Mouse (Mus musculus): ENCODE measurements around the gene Pilrb1.

GRCm38 (mm10) chr5:137808316-137808715, 49.6 kb downstream of the Pilrb1 start:
- TF ChIP-seq CTCF (IDR thresholded peaks at IDR 0.05; ENCODE audit: low read depth) (no peak), EP300 (IDR thresholded peaks at IDR 0.05; ENCODE audit: low read depth) (no peak)
